Mouse (Mus musculus): ENCODE measurements around the gene D330045A20Rik. TPM values are rescaled to one million over a fixed set of nuclear protein-coding genes. Genes with fewer than 3 reads are reported as not detected.
"Not testable (repeated sequence)": the region's sequence is repeated elsewhere in the genome, so short reads cannot be mapped to it uniquely, and the experiment has no call there.

D330045A20Rik gene
- polyA plus RNA-seq, 1 experiment = 0.05 TPM

DNA sequence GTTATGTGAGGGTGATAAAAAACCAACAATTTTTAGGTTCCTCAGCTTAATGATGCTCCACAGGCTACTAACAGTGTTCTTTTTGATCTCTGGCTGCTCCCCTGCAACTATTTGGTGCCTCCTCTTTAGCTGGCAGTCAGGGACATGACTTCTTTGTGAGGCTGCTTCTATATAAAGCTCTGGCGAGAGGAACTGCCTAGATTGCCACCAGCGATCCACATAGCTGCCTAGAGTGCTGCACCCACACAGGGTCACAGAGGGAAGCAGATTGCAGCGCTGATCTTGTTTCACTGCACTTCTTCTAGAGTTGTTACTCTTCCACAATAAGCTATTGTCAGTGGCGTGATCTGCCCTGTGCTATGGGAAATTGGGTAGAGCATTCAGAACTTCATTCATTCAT is 103.4 kb downstream of the D330045A20Rik start:
- Histone ChIP-seq H3K4me3 (no peak overlapping the region), H3K4me2 (ENCODE audit: low read depth) (no peak overlapping the region), H3K36me3 (ENCODE audit: control insufficient read depth, insufficient read depth) (no peaks in the 10 kb centered on the region), H3K79me2 (ENCODE audit: control insufficient read depth, insufficient read depth) (no peaks in the 10 kb centered on the region), H3ac (ENCODE audit: control insufficient read depth, insufficient read length) (no peak overlapping the region), H3K27me3 (ENCODE audit: control insufficient read depth, insufficient read depth, insufficient read length) (no peaks in the 10 kb centered on the region)
- TF ChIP-seq POLR2A (IDR thresholded peaks at IDR 0.05; ENCODE audit: insufficient read length, low read depth) (no peak), TCF12 (IDR thresholded peaks at IDR 0.05; ENCODE audit: insufficient read depth, poor library complexity, severe bottlenecking) (no peak), SRF (IDR thresholded peaks at IDR 0.05; ENCODE audit: control insufficient read depth, insufficient read length, low read depth) (no peak), MYOD1 (IDR thresholded peaks at IDR 0.05; ENCODE audit: control insufficient read depth in 1 of 3, insufficient read length in 2 of 3, low read depth in 2 of 3) (no peak), TCF3 (IDR thresholded peaks at IDR 0.05; ENCODE audit: insufficient read length, low read depth) (no peak), REST (IDR thresholded peaks at IDR 0.05; ENCODE audit: insufficient read depth, insufficient read length) (no peak)

DNA sequence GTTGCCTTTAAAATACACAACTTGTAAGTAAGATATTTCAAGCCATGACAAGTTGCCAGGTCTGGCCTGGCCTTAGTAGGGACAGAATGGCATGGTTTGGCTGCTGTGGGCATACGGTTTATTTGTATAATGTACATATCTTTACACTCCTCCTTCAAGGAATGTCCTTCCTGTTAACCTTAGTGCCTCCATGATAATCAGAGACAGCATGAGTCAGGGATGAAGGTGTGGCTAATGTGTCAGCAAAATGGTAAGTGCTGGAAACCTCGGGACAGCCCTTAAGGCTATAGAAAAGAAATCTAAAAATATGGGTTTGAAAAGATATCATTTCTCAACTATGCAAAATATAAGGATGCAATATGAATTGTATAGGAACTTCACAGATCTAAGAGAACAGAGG is 106.5 kb downstream of the D330045A20Rik start:
- not testable (repeated sequence) for H3K36me3 ChIP-seq (ENCODE audit: control insufficient read depth, insufficient read depth); H3K4me3 ChIP-seq; H3K79me2 ChIP-seq (ENCODE audit: control insufficient read depth, insufficient read depth); H3K4me2 ChIP-seq (ENCODE audit: low read depth); H3ac ChIP-seq (ENCODE audit: control insufficient read depth, insufficient read length); H3K27me3 ChIP-seq (ENCODE audit: control insufficient read depth, insufficient read depth, insufficient read length)

DNA sequence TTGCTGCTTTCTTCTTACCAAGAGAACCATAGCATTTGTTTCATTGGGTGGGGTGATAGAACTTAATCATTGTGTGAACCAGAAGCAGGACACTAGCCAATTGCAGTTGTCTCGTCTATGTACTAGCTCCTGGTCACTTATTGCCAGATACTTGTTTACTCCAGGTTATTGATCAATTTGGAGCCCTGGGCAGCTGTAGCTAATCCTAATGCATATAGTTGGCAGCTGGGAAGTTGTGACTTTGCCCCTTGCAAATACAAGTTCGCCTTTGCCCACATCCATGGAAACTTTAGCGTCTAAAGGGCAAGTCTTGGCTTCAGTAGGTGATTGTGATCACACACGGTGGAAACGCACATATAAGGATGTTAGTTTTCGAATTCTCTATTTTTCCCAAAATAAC is 116.2 kb downstream of the D330045A20Rik start:
- Histone ChIP-seq H3ac (ENCODE audit: control insufficient read depth, insufficient read length) (no peak overlapping the region), H3K4me3 (no peak overlapping the region), H3K27me3 (ENCODE audit: control insufficient read depth, insufficient read depth, insufficient read length) (no peaks in the 10 kb centered on the region), H3K79me2 (ENCODE audit: control insufficient read depth, insufficient read depth) (no peaks in the 10 kb centered on the region), H3K36me3 (ENCODE audit: control insufficient read depth, insufficient read depth) (no peaks in the 10 kb centered on the region), H3K4me2 (ENCODE audit: low read depth) (no peak overlapping the region)
- TF ChIP-seq POLR2AphosphoS2 (IDR thresholded peaks at IDR 0.05; ENCODE audit: insufficient read length, low read depth) (no peak), MYOD1 (IDR thresholded peaks at IDR 0.05; ENCODE audit: control insufficient read depth in 1 of 3, insufficient read length in 2 of 3, low read depth in 2 of 3) (no peak), TCF12 (IDR thresholded peaks at IDR 0.05; ENCODE audit: insufficient read depth, poor library complexity, severe bottlenecking) (no peak), E2F4 (IDR thresholded peaks at IDR 0.05; ENCODE audit: insufficient read depth) (no peak), MYOG (IDR thresholded peaks at IDR 0.05; ENCODE audit: control insufficient read depth in 1 of 3, insufficient read depth in 1 of 3, insufficient read length in 2 of 3, low read depth in 2 of 3) (no peak), TCF3 (IDR thresholded peaks at IDR 0.05; ENCODE audit: insufficient read length, low read depth) (no peak), USF1 (IDR thresholded peaks at IDR 0.05; ENCODE audit: low read depth) (no peak), POLR2A (IDR thresholded peaks at IDR 0.05; ENCODE audit: insufficient read length, low read depth) (no peak), CEBPB (IDR thresholded peaks at IDR 0.05; ENCODE audit: insufficient read depth, poor library complexity, severe bottlenecking) (no peak), REST (IDR thresholded peaks at IDR 0.05; ENCODE audit: insufficient read depth, insufficient read length) (no peak), MAX (IDR thresholded peaks at IDR 0.05; ENCODE audit: low read depth) (no peak), SRF (IDR thresholded peaks at IDR 0.05; ENCODE audit: control insufficient read depth, insufficient read length, low read depth) (no peak)

Other genes starting within 250 kb of the D330045A20Rik start
- gene Trap1a, start 146.7 kb upstream of the D330045A20Rik start, polyA plus RNA-seq (2012; fragmentation: generic; extraction: Trizol) = not detected
- 5.2 TPM for gene Rnf128, start 82.9 kb downstream of the D330045A20Rik start, polyA plus RNA-seq (2012; fragmentation: generic; extraction: Trizol)
- gene Tbc1d8b, start 204.6 kb downstream of the D330045A20Rik start, polyA plus RNA-seq (2012; fragmentation: generic; extraction: Trizol) = 1.8 TPM
- 0.13 TPM for gene Gm15013, start 234.1 kb downstream of the D330045A20Rik start, polyA plus RNA-seq (2012; fragmentation: generic; extraction: Trizol)